Mouse (Mus musculus) erythroblast, adult 5-6 weeks (primary cell): ENCODE measurements around the gene Gper1. TPM values are rescaled to one million over a fixed set of nuclear protein-coding genes. Genes with fewer than 3 reads are reported as not detected.
A peak's percentile ranks its signal among the peaks of the same experiment; 100 is the strongest.

Experiments used
- ATAC-seq: replicated peaks from 2 replicates; pipeline ENCODE4 v1.8.0; 2016; ENCODE audit warnings: moderate number of reproducible peaks, mild to moderate bottlenecking, moderate TSS enrichment, inconsistent platforms; ENCODE audit not compliant: poor library complexity, low FRiP score, severe bottlenecking
- total RNA-seq, 2 experiments: library from RNA; stranded (forward) in 1 of 2; stranded (reverse) in 1 of 2; fragments of 150-400 nt in 1 of 2; fragments of 200-764, 138-1000 nt in 1 of 2; gene quantifications; 2 replicates each; pipeline versions ENCODE4 v1.2.3 to v1.2.4; 2015 to 2017; ENCODE audit warnings: low replicate concordance in 2 of 2

Gene Gper1
- total RNA-seq, 2 experiments from 2014 or later, result not detected

GRCm38 (mm10) chr5:139440451-139440850, 17.5 kb downstream of the Gper1 start:
- ATAC-seq, result no peak

GRCm38 (mm10) chr5:139440926-139441725, 18.2 kb downstream of the Gper1 start:
- ATAC-seq, result no peak

- no peak for ATAC-seq
These were observed 18.7 kb downstream of the Gper1 start for GRCm38 (mm10) chr5:139441726-139442018.

GRCm38 (mm10) chr5:139442428-139442827, 19.5 kb downstream of the Gper1 start:
- ATAC-seq, result no peak

GRCm38 (mm10) chr5:139442962-139443361, 20.0 kb downstream of the Gper1 start:
- no peak for ATAC-seq

GRCm38 (mm10) chr5:139445258-139445657, 22.3 kb downstream of the Gper1 start:
- ATAC-seq, result no peak

GRCm38 (mm10) chr5:139448025-139448424, 25.1 kb downstream of the Gper1 start:
- no peak for ATAC-seq

- ATAC-seq, result no peak
These were observed 26.3 kb downstream of the Gper1 start for GRCm38 (mm10) chr5:139449161-139449791.

- ATAC-seq, result no peak
These were observed 27.0 kb downstream of the Gper1 start for GRCm38 (mm10) chr5:139449926-139450325.

GRCm38 (mm10) chr5:139453031-139453430, 30.1 kb downstream of the Gper1 start:
- ATAC-seq, result no peak

GRCm38 (mm10) chr5:139455166-139455565, 32.2 kb downstream of the Gper1 start:
- ATAC-seq, result no peak

GRCm38 (mm10) chr5:139457241-139457640, 34.3 kb downstream of the Gper1 start:
- no peak for ATAC-seq

- ATAC-seq, result no peak
These were observed 37.0 kb downstream of the Gper1 start for GRCm38 (mm10) chr5:139459938-139460337.

- peak; percentile 96 for ATAC-seq
These were observed 37.6 kb downstream of the Gper1 start, which contains the start of gene 3110082I17Rik for GRCm38 (mm10) chr5:139460384-139461067. Gene 3110082I17Rik (minus strand): TSS chr5:139460527.

- no peak for ATAC-seq
These were observed 41.9 kb downstream of the Gper1 start for GRCm38 (mm10) chr5:139464874-139465273.

- no peak for ATAC-seq
These were observed 43.4 kb downstream of the Gper1 start for GRCm38 (mm10) chr5:139466373-139466772.

- ATAC-seq, result no peak
These were observed 43.9 kb downstream of the Gper1 start for GRCm38 (mm10) chr5:139466801-139467200.

- ATAC-seq, result no peak
These were observed 45.0 kb downstream of the Gper1 start for GRCm38 (mm10) chr5:139467998-139468397.

- ATAC-seq, result no peak
These were observed 51.8 kb downstream of the Gper1 start for GRCm38 (mm10) chr5:139474741-139475140.
